Mouse (Mus musculus): ENCODE measurements at regions not wholly inside any gene's neighbourhood (a gene's known extent, or its start where the extent isn't known, plus 50 kb on each side); places are given as distances from the start of the nearest gene placed in this dataset.
"Not testable (repeated sequence)": the region's sequence is repeated elsewhere in the genome, so short reads cannot be mapped to it uniquely, and the experiment has no call there.

DNA sequence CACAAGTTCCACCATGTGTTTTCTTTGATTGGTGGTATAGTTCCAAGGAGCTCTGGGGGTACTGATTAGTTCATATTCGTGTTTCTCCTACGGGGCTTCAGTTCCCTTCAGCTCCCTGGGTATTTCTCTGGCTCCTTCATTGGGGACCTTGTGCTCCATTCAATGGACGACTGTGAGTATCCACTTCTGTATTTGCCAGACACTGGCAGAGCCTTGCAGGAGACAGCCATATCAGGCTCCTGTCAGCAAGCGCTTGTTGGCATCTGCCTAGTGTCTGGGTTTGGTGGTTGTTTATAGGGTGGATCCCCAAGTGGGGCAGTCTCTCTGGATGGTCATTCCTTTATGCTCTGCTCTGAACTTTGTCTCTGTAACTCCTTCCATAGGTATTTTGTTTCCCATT, 1905.5 kb upstream of the Sel1l start:
- DNase-seq (ENCODE audit: low read depth, low spot score) = not testable (repeated sequence)

DNA sequence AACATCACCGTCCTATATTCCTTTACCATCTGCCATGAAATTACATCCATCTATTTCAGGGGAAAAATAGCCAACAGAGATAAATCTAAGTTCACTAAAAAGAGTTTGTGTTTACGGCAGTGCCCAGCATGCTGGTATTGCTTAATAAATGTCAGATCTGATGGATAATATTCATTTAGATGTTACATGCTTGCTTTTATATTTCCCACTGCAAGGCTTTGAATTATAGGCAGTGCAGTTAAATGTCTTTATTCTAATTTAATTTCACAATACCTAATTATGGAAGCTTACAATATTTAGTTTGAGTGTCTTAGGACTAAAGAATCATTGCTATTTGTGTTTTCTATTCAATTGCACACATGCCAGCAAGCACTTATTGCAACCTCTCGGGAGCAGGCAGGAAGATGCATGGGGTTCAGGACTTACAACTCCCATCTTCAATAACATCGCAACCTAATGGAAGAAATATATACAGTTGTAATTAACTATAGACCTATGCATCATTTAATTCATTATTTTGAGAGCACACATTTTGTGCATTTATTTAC, 1899.4 kb upstream of the Sel1l start:
- DNase-seq (ENCODE audit: low read depth, low spot score) = no peak

DNA sequence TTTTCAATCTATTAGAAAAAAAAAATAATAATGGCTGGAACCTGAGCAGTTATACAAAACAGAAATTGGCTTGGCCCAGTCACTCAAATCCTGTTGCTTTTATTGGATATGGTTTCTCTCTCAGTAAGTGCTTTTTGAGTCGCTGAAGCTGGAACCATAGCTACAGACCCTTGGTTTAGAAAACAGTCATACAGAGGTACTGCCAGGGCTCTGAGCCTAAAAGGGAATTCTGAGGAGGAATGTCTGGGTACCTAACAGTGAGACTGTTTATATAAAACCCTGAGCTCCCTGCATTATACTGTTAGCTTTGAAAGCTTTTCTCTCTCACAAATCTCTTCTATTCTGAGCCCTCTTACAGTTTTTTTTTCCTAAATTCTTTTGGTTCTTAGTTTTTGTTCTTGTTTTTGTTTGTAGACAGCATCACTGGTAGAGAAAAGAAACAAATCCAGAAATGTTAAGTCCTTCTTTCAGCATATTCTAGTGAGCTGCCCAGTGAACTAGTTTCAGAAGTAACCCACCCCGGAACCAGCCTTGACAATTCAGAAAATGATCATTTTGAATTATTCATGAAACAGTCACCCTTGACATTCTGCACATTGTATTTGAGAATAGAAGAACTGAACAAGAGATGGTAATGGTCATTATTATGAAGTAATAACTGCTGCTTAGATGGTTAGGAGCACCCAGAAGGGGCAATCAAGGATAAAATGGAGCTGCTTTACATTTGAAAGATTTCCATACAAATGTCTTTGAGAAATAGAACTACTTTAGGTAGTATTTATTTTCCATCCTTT, 1869.9 kb upstream of the Sel1l start:
- no peak for DNase-seq (ENCODE audit: low read depth, low spot score)

DNA sequence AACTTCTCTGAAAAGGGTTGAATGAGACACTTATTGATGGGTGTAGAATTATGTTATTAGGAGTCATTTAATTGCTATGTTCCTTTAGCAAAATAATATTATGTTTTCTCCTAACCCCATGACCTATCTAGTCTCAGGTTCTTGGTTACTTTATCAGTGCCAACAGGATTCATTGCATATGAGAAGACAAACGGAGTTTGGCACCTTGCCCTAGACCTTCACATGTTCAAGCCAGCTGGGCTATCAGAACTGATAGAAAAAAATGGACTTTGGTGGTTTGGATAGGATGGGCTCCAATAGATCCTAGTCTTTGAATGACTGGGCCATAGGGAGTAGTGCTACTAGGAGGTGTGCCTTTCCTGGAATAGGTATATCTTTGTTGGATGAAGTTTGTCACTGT, 1857.0 kb upstream of the Sel1l start:
- no peak for DNase-seq (ENCODE audit: low read depth, low spot score)

DNA sequence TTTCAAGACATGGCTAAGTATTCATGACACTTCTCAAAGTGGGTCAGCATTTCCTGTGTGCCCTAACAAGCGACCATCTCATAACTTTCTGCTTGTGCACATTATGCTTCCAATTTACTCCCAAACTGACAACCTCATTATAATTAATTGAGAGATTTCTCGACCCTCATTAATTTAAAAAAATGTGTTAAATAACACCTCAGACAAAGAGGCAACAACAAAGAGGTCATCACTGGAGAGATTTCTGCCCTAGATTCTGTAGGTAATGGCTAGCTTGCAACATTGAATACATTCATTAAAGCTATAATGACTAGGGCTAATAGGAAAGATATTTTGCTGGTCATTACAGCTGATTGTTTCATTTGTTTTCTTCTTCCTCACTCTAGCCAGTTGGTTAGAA, 1838.2 kb upstream of the Sel1l start:
- no peak for DNase-seq (ENCODE audit: low read depth, low spot score)

DNA sequence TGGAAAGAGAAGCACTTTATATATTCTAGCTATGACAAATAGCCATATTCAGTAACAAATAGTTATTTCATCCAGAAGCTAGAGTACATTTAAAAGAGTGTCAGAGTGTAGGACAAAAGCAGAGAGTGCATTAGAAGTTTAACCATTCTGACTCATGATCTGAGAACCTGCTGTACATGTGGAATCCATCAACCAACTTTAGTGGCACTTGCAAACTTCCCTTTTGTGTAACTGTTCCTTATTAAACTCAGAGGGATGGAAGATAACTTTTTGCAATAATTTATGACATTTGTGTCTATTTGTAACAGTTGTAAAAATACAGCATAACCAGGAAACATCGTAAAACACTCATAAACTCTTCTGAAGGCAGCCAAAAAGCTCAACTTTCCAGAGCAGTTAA, 1835.4 kb upstream of the Sel1l start:
- DNase-seq (ENCODE audit: low read depth, low spot score) = no peak

DNA sequence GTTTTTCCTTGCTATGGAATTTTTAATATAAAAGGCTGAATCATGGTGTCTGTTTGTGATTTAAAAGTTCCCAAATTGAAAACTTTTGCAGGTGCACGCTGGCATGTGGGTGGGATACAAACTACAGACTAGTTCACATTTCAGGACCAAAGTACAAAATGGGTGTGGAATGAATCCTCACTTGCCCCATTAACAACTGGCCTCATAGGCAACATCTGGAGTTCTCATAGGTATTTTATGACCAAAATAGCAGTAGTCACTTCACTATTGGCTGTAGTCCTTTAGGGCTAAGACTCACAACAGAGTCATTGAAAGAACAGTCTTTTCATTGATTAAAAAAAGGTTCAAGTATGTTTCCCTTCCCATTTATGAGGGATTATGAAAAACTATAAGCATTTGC, 1828.5 kb upstream of the Sel1l start:
- DNase-seq (ENCODE audit: low read depth, low spot score) = no peak

DNA sequence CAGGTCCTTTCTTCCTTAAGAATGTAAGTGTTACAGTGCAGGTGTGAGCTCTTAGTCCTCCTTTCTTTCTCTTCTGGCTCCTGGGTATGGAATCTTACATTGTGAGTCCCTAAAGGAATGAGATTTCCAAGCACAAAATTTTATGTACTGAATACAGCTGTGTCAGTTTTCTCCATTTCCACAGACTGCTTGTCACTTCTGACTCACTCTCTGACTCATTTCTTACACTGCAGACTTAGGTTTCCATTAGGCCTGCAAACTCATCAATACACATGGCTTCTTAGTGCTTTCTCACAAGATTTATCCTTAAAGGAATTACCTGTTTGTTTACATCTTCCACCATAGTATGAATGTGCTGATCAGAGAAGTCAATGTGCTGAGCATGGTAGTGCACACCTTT, 1826.1 kb upstream of the Sel1l start:
- DNase-seq (ENCODE audit: low read depth, low spot score) = no peak

DNA sequence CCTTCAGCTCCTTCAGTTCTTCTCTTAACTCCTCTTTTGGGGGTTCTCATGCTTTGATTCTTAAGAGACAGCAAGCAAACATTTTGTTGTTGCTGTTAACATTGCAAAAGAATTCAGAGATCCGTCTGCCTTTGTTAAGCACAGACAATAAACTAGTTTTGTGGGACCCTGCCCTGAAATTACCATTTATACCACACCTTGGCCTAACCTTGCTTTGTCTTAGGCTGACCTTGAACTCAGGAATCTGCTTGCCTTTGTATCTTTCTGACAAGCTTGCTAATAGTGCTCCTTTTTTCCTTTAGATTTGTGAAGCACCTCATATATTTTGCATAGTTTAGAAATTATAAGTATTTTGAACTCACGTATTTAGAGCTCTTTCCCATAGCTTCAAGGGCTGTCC, 1820.3 kb upstream of the Sel1l start:
- DNase-seq (ENCODE audit: low read depth, low spot score) = no peak

DNA sequence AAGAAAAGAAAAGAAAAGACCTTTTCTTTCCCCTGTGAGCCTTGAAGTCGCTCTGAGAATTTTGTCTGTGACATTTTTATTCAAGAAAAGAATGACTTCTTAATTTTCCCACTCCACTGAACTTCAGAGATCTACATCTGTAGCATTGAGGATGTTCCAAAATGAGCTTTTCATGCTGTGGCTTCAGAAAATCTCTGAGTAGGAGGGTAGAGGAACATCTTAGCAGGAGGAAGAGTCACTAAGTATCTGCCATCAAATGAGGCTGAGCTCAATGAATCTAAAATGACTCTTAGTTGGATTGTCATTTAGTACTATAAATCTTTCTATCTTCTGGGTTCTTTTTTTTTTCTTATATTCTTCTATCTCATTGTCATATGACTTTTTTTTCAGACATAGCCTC, 1817.8 kb upstream of the Sel1l start:
- DNase-seq (ENCODE audit: low read depth, low spot score) = peak; percentile 44
